Mouse (Mus musculus) hindbrain, postnatal 0 days (tissue): Measurements from ENCODE around the gene 4932438A13Rik. TPM values are rescaled to one million over a fixed set of nuclear protein-coding genes. Genes with fewer than 3 reads are reported as not detected.
A peak's percentile ranks its signal among the peaks of the same experiment; 100 is the strongest.

Source experiments
- ATAC-seq: fragments of 200-750 bp; cut with Nextera tagmentation; 2 replicates; pipeline ENCODE4 v1.8.0; 2017; ENCODE audit warnings: mild to moderate bottlenecking, moderate TSS enrichment, moderate library complexity
- DNase-seq: peaks from one replicate; pipeline ENCODE4 v3.0.0-alpha.2; 2015; ENCODE audit warnings: low spot score
- H3K27ac ChIP-seq: fragments of 300-500 bp; sonication (generic); 2 replicates; pipeline ENCODE4 v1.5.1; 2014; ENCODE audit warnings: mild to moderate bottlenecking
- H3K27me3 ChIP-seq: fragments of 300-500 bp; sonication (generic); 2 replicates; pipeline ENCODE4 v1.6.1; 2014; ENCODE audit warnings: low read length, mixed read lengths; ENCODE audit not compliant: insufficient read depth
- H3K36me3 ChIP-seq: fragments of 300-500 bp; sonication (generic); 2 replicates; pipeline ENCODE4 v1.6.1; 2014; ENCODE audit warnings: low read length, mixed read lengths; ENCODE audit not compliant: insufficient read depth
- H3K4me1 ChIP-seq: fragments of 300-500 bp; sonication (generic); 2 replicates; pipeline ENCODE4 v1.6.1; 2014; ENCODE audit warnings: antibody characterized with exemption, low read length, mixed read lengths; ENCODE audit not compliant: insufficient read depth
- H3K4me2 ChIP-seq: fragments of 300-500 bp; sonication (generic); 2 replicates; pipeline ENCODE4 v1.6.1; 2014; ENCODE audit warnings: low read depth, mild to moderate bottlenecking, low read length, moderate library complexity, mixed read lengths
- H3K4me3 ChIP-seq: fragments of 300-500 bp; sonication (generic); 2 replicates; pipeline ENCODE4 v1.5.1; 2014; ENCODE audit warnings: low read length
- H3K9ac ChIP-seq: fragments of 300-500 bp; sonication (generic); replicated peaks from 2 replicates; pipeline ENCODE4 v1.6.1; 2014; ENCODE audit warnings: mild to moderate bottlenecking, low read length, moderate library complexity, mixed read lengths
- H3K9me3 ChIP-seq: fragments of 300-500 bp; sonication (generic); 2 replicates; pipeline ENCODE4 v1.6.1; 2016; ENCODE audit warnings: low read length, mixed read lengths
- CTCF ChIP-seq: IDR thresholded peaks from 2 replicates; pipeline ENCODE4 v1.5.1; 2016; ENCODE audit warnings: antibody characterized with exemption, control low read depth, low read depth
- WGBS: fragments of 180-500 bp; shearing (Covaris S2); extraction: QIAGEN DNeasy Blood & Tissue Kit; methylation state at CpG from one replicate; pipeline ENCODE4 v1.1.7; 2014; 5-methylcytosine and 5-hydroxymethylcytosine counted together
- polyA plus RNA-seq: library from polyadenylated mRNA; unstranded; fragments of >200 nt; fragmentation: Nextera tagmentation; extraction: Ambion mirVana; gene quantifications from 2 replicates; pipeline ENCODE4 v1.2.1, GENCODE M21; 2015
- total RNA-seq: library from RNA; depleted of rRNA; stranded (reverse); fragments of >200 nt; gene quantifications from 2 replicates; pipeline ENCODE4 v1.2.3, GENCODE M21; 2014

The 4932438A13Rik gene
- total and polyA plus RNA-seq, 2 experiments from 2014 or later, result 58.9 to 75.9 TPM

GRCm38 (mm10) chr3:36840650-36841555 lies 22.0 kb upstream of the 4932438A13Rik start:
- Histone ChIP-seq H3K4me3 (no peak overlapping the region), H3K36me3 (no peaks in the 10 kb centered on the region), H3K4me1 (no peaks in the 10 kb centered on the region), H3K9me3 (no peaks in the 10 kb centered on the region), H3K27me3 (no peaks in the 10 kb centered on the region), H3K4me2 (peak overlapping the region; percentile 30; the same call in 1 of the 2 replicates), H3K9ac (no peak overlapping the region), H3K27ac (no peak overlapping the region)
- DNase-seq, result peak; percentile 77
- 26% methylated on average over 12 of the region's 12 CpGs for WGBS
- TF ChIP-seq CTCF, result peak; percentile 90
- peak; percentile 91 for ATAC-seq

DNA sequence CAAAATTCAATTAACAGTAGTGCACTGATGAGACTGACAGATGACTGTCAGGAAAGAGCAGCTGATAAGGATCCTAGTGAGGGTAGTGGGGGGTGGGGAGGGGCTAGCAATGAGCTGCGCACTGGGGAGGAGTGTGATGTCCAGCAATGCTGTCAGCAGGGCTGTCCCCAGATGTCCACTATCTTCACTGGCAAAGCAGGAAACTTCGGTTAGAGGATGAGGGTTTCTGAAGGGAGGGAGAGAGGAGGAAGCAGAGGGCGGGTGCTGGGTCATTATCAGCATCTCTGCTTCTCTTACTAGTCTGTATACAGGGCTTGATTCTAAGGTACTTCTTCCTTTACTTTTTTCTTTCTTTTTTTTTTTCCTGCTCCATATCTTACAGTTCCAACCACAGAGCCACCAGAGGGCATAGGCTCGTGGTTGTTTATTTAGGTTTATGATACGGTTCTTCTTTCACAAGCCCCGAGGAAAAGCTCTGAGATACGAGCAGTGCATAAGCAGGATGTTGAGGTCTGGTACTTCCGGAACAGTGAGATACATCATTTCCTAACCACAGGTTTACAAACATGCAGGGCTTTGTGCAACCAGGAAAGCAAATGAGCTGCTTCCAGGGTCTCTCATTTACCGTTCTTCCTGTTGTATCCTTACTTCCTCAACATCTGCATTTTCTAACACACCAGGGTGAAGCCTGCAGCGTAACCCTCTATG lies 9.0 kb upstream of the 4932438A13Rik start:
- Histone ChIP-seq H3K27ac (no peak overlapping the region), H3K27me3 (no peaks in the 10 kb centered on the region), H3K36me3 (no peaks in the 10 kb centered on the region), H3K9ac (no peak overlapping the region), H3K4me2 (0 out of 2 replicates have a peak overlapping the region, but pooled peaks have one; percentile 7), H3K4me3 (no peak overlapping the region), H3K4me1 (no peaks in the 10 kb centered on the region), H3K9me3 (no peaks in the 10 kb centered on the region)
- no peak for TF ChIP-seq CTCF
- WGBS, result 68% methylated on average over 10 of the region's 10 CpGs
- ATAC-seq (no peak), DNase-seq (peak; percentile 10)

DNA sequence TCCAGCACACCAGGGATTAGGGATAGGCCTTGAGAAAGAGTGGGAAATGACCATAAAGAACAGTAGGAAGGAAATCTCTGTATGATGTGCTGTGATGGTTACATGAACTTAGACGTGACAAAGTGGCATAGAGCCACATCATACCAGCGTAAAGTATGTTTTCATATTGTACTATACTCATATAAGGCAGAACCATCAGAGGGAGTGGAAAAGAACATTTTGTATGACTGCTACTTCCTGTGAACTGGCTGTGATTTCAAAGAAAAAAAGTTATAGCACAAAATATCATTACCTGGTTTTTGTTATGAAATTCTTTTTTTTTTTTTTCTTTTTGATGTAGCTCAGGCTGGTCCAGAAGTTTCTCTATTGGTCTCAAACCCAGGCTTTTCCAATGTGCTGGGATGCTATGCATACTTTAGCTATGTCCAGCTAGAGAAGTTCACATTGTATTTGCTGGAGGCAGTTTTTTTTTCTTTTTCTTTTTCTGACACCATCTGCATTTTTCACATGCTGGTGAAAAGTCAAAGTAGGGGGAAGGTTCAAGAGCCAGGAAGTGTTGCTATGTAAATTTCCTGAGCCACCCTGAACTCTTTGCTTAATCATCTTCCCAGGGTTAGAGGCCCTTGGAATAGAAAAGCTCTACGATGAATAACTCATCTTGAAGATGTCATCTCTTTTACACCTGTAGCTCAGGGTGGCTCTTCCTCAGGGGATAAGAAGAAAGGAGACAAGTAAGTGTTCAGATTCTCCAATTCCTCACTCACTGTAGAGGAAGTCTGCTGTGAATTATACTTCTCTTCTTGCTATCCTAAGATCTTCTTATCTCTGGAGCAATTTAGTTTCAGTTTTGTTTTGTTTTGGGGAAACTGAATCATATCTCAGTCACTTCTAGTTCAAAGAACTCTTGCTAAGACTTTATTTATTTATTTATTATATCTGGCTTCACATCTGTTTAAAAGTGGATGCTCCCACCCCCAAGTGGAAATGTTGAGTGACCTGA lies 1.2 kb upstream of the 4932438A13Rik start:
- H3K9ac ChIP-seq, result no peak overlapping the region
- peaks cover 3% of the 10 kb centered on the region; the same call in 1 of the 2 replicates for H3K36me3 ChIP-seq
- no peak for TF ChIP-seq CTCF
- DNase-seq (no peak), ATAC-seq (no peak)
- H3K4me1 ChIP-seq, result peaks cover 6% of the 10 kb centered on the region; the same call in 1 of the 2 replicates
- no peak overlapping the region for H3K4me2 ChIP-seq
- H3K27ac ChIP-seq, result no peak overlapping the region
- 92% methylated on average over 3 of the region's 3 CpGs for WGBS
- H3K27me3 ChIP-seq, result no peaks in the 10 kb centered on the region
- no peak overlapping the region for H3K4me3 ChIP-seq
- no peaks in the 10 kb centered on the region for H3K9me3 ChIP-seq

DNA sequence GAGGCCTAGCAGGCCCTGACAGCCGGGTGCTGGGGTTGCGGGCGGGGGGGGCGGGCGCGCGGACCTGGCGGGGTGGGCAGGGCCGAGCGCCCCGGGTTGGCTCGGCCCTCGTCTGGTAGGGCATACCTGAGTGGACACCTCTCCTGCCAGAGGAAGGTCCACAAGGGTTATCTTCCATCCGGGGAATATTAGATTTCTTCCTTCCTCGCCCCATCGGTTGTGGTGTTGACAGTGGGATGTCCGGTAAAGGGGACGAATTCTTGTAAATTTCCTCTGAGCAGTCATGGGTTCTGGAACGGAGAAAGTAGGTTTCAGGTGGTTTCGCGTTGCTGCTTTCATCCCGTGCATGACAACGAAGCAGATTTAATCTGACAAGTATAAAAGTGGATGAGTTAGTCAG lies 523 bp downstream of the 4932438A13Rik start:
- DNase-seq (peak; percentile 12), ATAC-seq (peak; percentile 48)
- H3K27ac ChIP-seq, result peak overlapping the region; percentile 76
- 3% methylated on average over 13 of the region's 23 CpGs for WGBS
- TF ChIP-seq CTCF, result no peak
- peaks cover 5% of the 10 kb centered on the region; the same call in 1 of the 2 replicates for H3K36me3 ChIP-seq
- H3K4me1 ChIP-seq, result peaks cover 6% of the 10 kb centered on the region; the same call in 1 of the 2 replicates
- no peaks in the 10 kb centered on the region for H3K27me3 ChIP-seq
- H3K4me2 ChIP-seq, result peak overlapping the region; percentile 82
- H3K4me3 ChIP-seq, result peak overlapping the region; percentile 77
- no peaks in the 10 kb centered on the region for H3K9me3 ChIP-seq
- peak overlapping the region; percentile 82 for H3K9ac ChIP-seq

- no peaks in the 10 kb centered on the region for H3K27me3 ChIP-seq
- peak overlapping the region; percentile 77 for H3K4me3 ChIP-seq
- DNase-seq (no peak), ATAC-seq (no peak)
- peak overlapping the region; percentile 82; the same call in 1 of the 2 replicates for H3K9ac ChIP-seq
- peak overlapping the region; percentile 82 for H3K4me2 ChIP-seq
- H3K27ac ChIP-seq, result no peak overlapping the region
- 80% methylated on average over 4 of the region's 4 CpGs for WGBS
- peaks cover 5% of the 10 kb centered on the region; the same call in 1 of the 2 replicates for H3K36me3 ChIP-seq
- TF ChIP-seq CTCF, result no peak
- peaks cover 6% of the 10 kb centered on the region; the same call in 1 of the 2 replicates for H3K4me1 ChIP-seq
- H3K9me3 ChIP-seq, result no peaks in the 10 kb centered on the region
These were observed 977 bp downstream of the 4932438A13Rik start for GRCm38 (mm10) chr3:36863881-36864280.

- 93% methylated on average over 4 of the region's 4 CpGs for WGBS
These were observed 1.6 kb downstream of the 4932438A13Rik start for GRCm38 (mm10) chr3:36864466-36864865.

More at GRCm38 (mm10) chr3:36864466-36864865, 1.6 kb downstream of the 4932438A13Rik start:
- DNase-seq (no peak), ATAC-seq (no peak)
- Histone ChIP-seq H3K9ac (no peak overlapping the region), H3K36me3 (peaks cover 5% of the 10 kb centered on the region; the same call in 1 of the 2 replicates), H3K4me2 (no peak overlapping the region), H3K27me3 (no peaks in the 10 kb centered on the region), H3K9me3 (no peaks in the 10 kb centered on the region), H3K27ac (no peak overlapping the region), H3K4me3 (no peak overlapping the region), H3K4me1 (peaks cover 6% of the 10 kb centered on the region; the same call in 1 of the 2 replicates)
- TF ChIP-seq CTCF, result no peak
